21 mouse cellular contexts compared by ENCODE assay signal in genomic region chr10:69278764-69279606, GRCm38 (mm10).
DNase-seq lines count a peak whose midpoint lies in the region; ATAC-seq lines count a peak whose summit lies in the region.
"Had no signal": no experiment of that assay in that cellular context is flagged by ENCODE, and none has a peak within 500 bp of the region (broad histone marks: within the 10 kb centered on the region; RNA-seq: fewer than 3 reads in every experiment).

No protein-coding gene starts in this region.

- no peaks in the 10 kb centered on the region for H3K9me3 ChIP-seq in neural tube, embryonic 14.5 days (ENCODE audit: control insufficient read depth, low read length)
- H3K9me3 ChIP-seq in forebrain, embryonic 15.5 days, result no peaks in the 10 kb centered on the region
- H3K9me3 ChIP-seq: embryonic facial prominence, embryonic 10.5 days; intestine, embryonic 15.5 days; midbrain, embryonic 15.5 days had no signal

- no peaks in the 10 kb centered on the region for H3K27me3 ChIP-seq in neural tube, embryonic 14.5 days (ENCODE audit: control insufficient read depth, insufficient read depth, low read length)
- H3K27me3 ChIP-seq in forebrain, embryonic 15.5 days, result no peaks in the 10 kb centered on the region
- H3K27me3 ChIP-seq: intestine, embryonic 15.5 days; midbrain, embryonic 15.5 days had no signal

- H3K36me3 ChIP-seq in neural tube, embryonic 14.5 days (ENCODE audit: control insufficient read depth, insufficient read depth, low read length), result no peaks in the 10 kb centered on the region
- no peaks in the 10 kb centered on the region; the same call in 1 of the 2 replicates for H3K36me3 ChIP-seq in forebrain, embryonic 15.5 days
- H3K36me3 ChIP-seq: G1E; midbrain, embryonic 15.5 days had no signal

- H3K4me3 ChIP-seq in neural tube, embryonic 14.5 days (ENCODE audit: low read depth, low read length), result no peak overlapping the region
- no peak overlapping the region for H3K4me3 ChIP-seq in forebrain, embryonic 15.5 days
- H3K4me3 ChIP-seq: embryonic facial prominence, embryonic 10.5 days; hindbrain, embryonic 10.5 days; intestine, embryonic 15.5 days; midbrain, embryonic 15.5 days; myocyte had no signal

- no peak overlapping the region for H3K9ac ChIP-seq in neural tube, embryonic 14.5 days (replicated peaks; ENCODE audit: low read depth, low read length)
- no peak overlapping the region for H3K9ac ChIP-seq in forebrain, embryonic 15.5 days (replicated peaks)
- H3K9ac ChIP-seq: intestine, embryonic 15.5 days; liver, postnatal 0 days; midbrain, embryonic 15.5 days had no signal

- no peak overlapping the region for H3K4me2 ChIP-seq in neural tube, embryonic 14.5 days (ENCODE audit: low read depth, low read length)
- no peak overlapping the region for H3K4me2 ChIP-seq in forebrain, embryonic 15.5 days (replicated peaks)
- H3K4me2 ChIP-seq: intestine, embryonic 15.5 days; midbrain, embryonic 15.5 days had no signal

- no peaks in the 10 kb centered on the region for H3K4me1 ChIP-seq in neural tube, embryonic 14.5 days (ENCODE audit: control insufficient read depth, insufficient read depth, low read length)
- H3K4me1 ChIP-seq in forebrain, embryonic 15.5 days, result no peaks in the 10 kb centered on the region
- H3K4me1 ChIP-seq: intestine, embryonic 15.5 days; midbrain, embryonic 15.5 days had no signal

- peak; percentile 22 for DNase-seq in embryo, embryonic 11 days
- DNase-seq in embryo, embryonic 10 days (ENCODE audit: low spot score), result no peak
- DNase-seq in kidney, adult 9 months, result peak; percentile 60
- no peak for DNase-seq in kidney, postnatal 10 days
- peak; percentile 69 for DNase-seq in hindlimb bud, embryonic 11.5 days (ENCODE audit: extremely low spot score, low read depth, low spot score)
- DNase-seq: adrenal gland, postnatal 10 days; cerebellum, postnatal 14 days; gastrocnemius, postnatal 25 days; liver; liver, postnatal 0 days; lung, postnatal 10 days; thymus, postnatal 25 days had no signal

- no peak overlapping the region for H3K27ac ChIP-seq in neural tube, embryonic 14.5 days (ENCODE audit: low read depth, low read length)
- no peak overlapping the region for H3K27ac ChIP-seq in forebrain, embryonic 15.5 days (replicated peaks)
- H3K27ac ChIP-seq: embryonic facial prominence, embryonic 10.5 days; hindbrain, embryonic 10.5 days; intestine, embryonic 15.5 days; midbrain, embryonic 15.5 days had no signal

- 57% methylated on average over 18 of the region's 18 CpGs for WGBS in neural tube, embryonic 14.5 days
- 78% methylated on average over 18 of the region's 18 CpGs for WGBS in forebrain, embryonic 15.5 days

- ATAC-seq in neural tube, embryonic 14.5 days (ENCODE audit: low read depth), result peak; percentile 79
- ATAC-seq in forebrain, embryonic 15.5 days (replicated peaks), result no peak
- ATAC-seq: activated CD4-positive, CD25-positive, alpha-beta regulatory T cell, adult 4 months; intestine, embryonic 15.5 days; liver, postnatal 0 days; midbrain, embryonic 15.5 days had no signal

Comparison
In these comparisons a context has a peak if more than half of its experiments do, and no peak if none do; other contexts are left out.
1. DNase-seq: peak in embryo, embryonic 11 days (single experiment), kidney, adult 9 months (single experiment) and hindlimb bud, embryonic 11.5 days (single experiment); none in embryo, embryonic 10 days (single experiment) and kidney, postnatal 10 days (single experiment).